Mouse (Mus musculus): ENCODE results near the gene Tmem104.

DNA sequence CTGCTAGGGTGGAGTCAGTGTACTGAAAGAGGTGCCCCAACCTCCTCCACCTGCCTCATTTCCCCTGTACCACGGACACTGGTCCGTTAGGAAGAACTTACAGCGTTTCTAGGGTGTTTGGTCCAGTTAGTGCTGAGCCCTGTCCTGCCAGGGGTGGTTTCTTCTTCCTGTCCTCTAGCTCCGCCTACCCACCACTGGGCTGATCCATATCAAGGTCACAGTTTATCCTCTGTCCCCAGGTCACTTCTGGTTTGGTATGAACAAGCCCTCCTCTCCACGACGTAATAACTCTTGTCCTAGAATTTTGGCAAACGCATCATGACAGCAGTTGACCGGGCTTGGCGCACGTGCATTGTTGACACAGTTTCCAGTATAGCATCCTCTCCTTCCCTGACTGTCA lies 32.4 kb downstream of the Tmem104 start:
- TF ChIP-seq CTCF (IDR thresholded peaks at IDR 0.05; ENCODE audit: borderline replicate concordance, control insufficient read depth, extremely low read depth, insufficient read depth, low read length, poor library complexity): no peak
- no peak for TF ChIP-seq POLR2A (IDR thresholded peaks at IDR 0.05; ENCODE audit: control insufficient read depth, extremely low read depth, insufficient read depth, low read length, poor library complexity)

Data from thymus, adult 2 months (tissue).